In the genomic region with DNA sequence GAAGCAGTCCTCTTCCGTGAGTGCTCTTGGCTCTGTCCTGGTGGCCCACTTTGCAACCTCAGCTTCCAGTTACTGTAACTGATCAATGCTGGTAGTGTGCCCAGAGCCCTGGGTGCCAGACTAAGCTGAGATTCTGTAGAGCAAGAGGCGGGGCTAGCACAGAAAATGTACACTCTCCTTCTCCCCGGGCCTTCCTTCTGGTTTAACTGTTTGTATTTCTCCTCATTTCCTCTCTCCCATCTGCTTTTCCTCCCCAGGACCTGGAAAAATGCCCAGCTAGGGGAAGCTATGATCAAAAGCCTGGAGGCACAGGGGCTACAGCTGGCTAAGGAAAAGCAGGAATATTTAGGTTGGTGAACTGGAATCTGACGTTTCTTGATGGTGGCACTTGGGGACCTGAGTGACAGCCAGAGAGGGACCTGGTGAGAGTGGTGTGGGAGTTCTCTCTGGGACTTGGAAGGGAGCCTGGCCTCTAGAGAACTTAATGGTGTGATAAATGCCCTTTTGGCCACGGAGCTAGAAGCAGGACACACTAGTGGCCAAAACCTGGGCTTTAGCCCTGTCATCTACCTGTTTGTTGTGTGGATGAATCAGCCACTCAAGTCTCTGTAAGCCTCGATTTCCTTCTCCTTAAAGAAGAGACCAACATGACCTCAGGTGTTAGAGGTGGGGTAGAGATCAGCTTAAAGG, we compare ENCODE assay signal across 12 mouse cellular contexts. TPM values are rescaled to one million over a fixed set of nuclear protein-coding genes. Genes with fewer than 3 reads are reported as not detected.
DNase-seq lines count a peak whose midpoint lies in the region; ATAC-seq and TF ChIP-seq lines count a peak whose summit lies in the region.
"Had no signal": no experiment of that assay in that cellular context is flagged by ENCODE, and none has a peak within 500 bp of the region (broad histone marks: within the 10 kb centered on the region; RNA-seq: fewer than 3 reads in every experiment).

No protein-coding gene starts in this region.

- TF ChIP-seq CTCF in intestine, postnatal 0 days (IDR thresholded peaks at IDR 0.05; ENCODE audit: low read depth) = no peak

- no peak overlapping the region for H3K4me3 ChIP-seq in intestine, embryonic 14.5 days (ENCODE audit: low read depth, low read length)
- H3K4me3 ChIP-seq in intestine, postnatal 0 days (ENCODE audit: low read depth, low read length) = no peak overlapping the region
- H3K4me3 ChIP-seq in midbrain, embryonic 14.5 days (replicated peaks; ENCODE audit: low read depth, low read length) = no peak overlapping the region
- H3K4me3 ChIP-seq in midbrain, embryonic 15.5 days = no peak overlapping the region
- no peak overlapping the region for H3K4me3 ChIP-seq in stomach, embryonic 15.5 days (replicated peaks)

- no peaks in the 10 kb centered on the region for H3K9me3 ChIP-seq in intestine, embryonic 14.5 days (ENCODE audit: control insufficient read depth, low read length)
- H3K9me3 ChIP-seq in intestine, postnatal 0 days (ENCODE audit: control insufficient read depth) = no peaks in the 10 kb centered on the region
- H3K9me3 ChIP-seq in midbrain, embryonic 14.5 days (ENCODE audit: control insufficient read depth, low read length) = no peaks in the 10 kb centered on the region
- no peaks in the 10 kb centered on the region for H3K9me3 ChIP-seq in midbrain, embryonic 15.5 days
- H3K9me3 ChIP-seq in stomach, embryonic 15.5 days = no peaks in the 10 kb centered on the region

- no peaks in the 10 kb centered on the region for H3K36me3 ChIP-seq in intestine, embryonic 14.5 days (ENCODE audit: control insufficient read depth, insufficient read depth, low read length)
- H3K36me3 ChIP-seq in intestine, postnatal 0 days (ENCODE audit: control insufficient read depth, insufficient read depth) = no peaks in the 10 kb centered on the region
- no peaks in the 10 kb centered on the region for H3K36me3 ChIP-seq in midbrain, embryonic 14.5 days (ENCODE audit: control insufficient read depth, insufficient read depth, low read length)
- H3K36me3 ChIP-seq in midbrain, embryonic 15.5 days (replicated peaks) = no peaks in the 10 kb centered on the region
- no peaks in the 10 kb centered on the region for H3K36me3 ChIP-seq in stomach, embryonic 15.5 days

- H3K9ac ChIP-seq in intestine, embryonic 14.5 days (ENCODE audit: low read length) = no peak overlapping the region
- H3K9ac ChIP-seq in intestine, postnatal 0 days (ENCODE audit: low read depth, low read length) = no peak overlapping the region
- H3K9ac ChIP-seq in midbrain, embryonic 14.5 days (replicated peaks; ENCODE audit: low read length) = no peak overlapping the region
- no peak overlapping the region for H3K9ac ChIP-seq in midbrain, embryonic 15.5 days
- no peak overlapping the region for H3K9ac ChIP-seq in stomach, embryonic 15.5 days
- H3K9ac ChIP-seq: liver, embryonic 14.5 days had no signal

- intact Hi-C loops in heart, postnatal 10 days (cut with DNase I) = no loop called here

- H3K27me3 ChIP-seq in intestine, embryonic 14.5 days (replicated peaks; ENCODE audit: control insufficient read depth, insufficient read depth, low read length) = no peaks in the 10 kb centered on the region
- no peaks in the 10 kb centered on the region for H3K27me3 ChIP-seq in intestine, postnatal 0 days (replicated peaks; ENCODE audit: control insufficient read depth, insufficient read depth, low read length)
- no peaks in the 10 kb centered on the region for H3K27me3 ChIP-seq in midbrain, embryonic 14.5 days (ENCODE audit: control insufficient read depth, insufficient read depth, low read length)
- no peaks in the 10 kb centered on the region for H3K27me3 ChIP-seq in midbrain, embryonic 15.5 days (replicated peaks)
- no peaks in the 10 kb centered on the region for H3K27me3 ChIP-seq in stomach, embryonic 15.5 days (replicated peaks)

- H3K4me2 ChIP-seq in intestine, embryonic 14.5 days (ENCODE audit: low read length) = peak overlapping the region; percentile 12
- no peak overlapping the region for H3K4me2 ChIP-seq in intestine, postnatal 0 days (replicated peaks; ENCODE audit: low read depth)
- no peak overlapping the region for H3K4me2 ChIP-seq in midbrain, embryonic 14.5 days (ENCODE audit: low read length)
- no peak overlapping the region for H3K4me2 ChIP-seq in midbrain, embryonic 15.5 days
- H3K4me2 ChIP-seq in stomach, embryonic 15.5 days = peak overlapping the region; percentile 29

- no peak for ATAC-seq in intestine, embryonic 14.5 days (replicated peaks; ENCODE audit: low FRiP score, low TSS enrichment, low read depth)
- no peak for ATAC-seq in intestine, postnatal 0 days
- ATAC-seq in midbrain, embryonic 14.5 days (ENCODE audit: low FRiP score, low TSS enrichment) = no peak
- no peak for ATAC-seq in midbrain, embryonic 15.5 days (replicated peaks)
- 0 out of 2 replicates have a peak, but pooled peaks have one; percentile 34 for ATAC-seq in stomach, embryonic 15.5 days (ENCODE audit: insufficient read depth, low FRiP score, low read depth)
- ATAC-seq in megakaryocyte progenitor cell, adult 5-6 weeks (replicated peaks; ENCODE audit: poor library complexity) = no peak
- ATAC-seq: CD4-positive, CD25-positive, alpha-beta regulatory T cell, adult 4 months had no signal

- WGBS in intestine, embryonic 14.5 days = 38% methylated on average over 6 of the region's 6 CpGs
- 43% methylated on average over 6 of the region's 6 CpGs for whole genome bisulfite sequencing in intestine, postnatal 0 days
- WGBS in midbrain, embryonic 14.5 days = 61% methylated on average over 6 of the region's 6 CpGs
- 45% methylated on average over 6 of the region's 6 CpGs for WGBS in midbrain, embryonic 15.5 days
- WGBS in stomach, embryonic 15.5 days = 28% methylated on average over 6 of the region's 6 CpGs

- peaks cover 11% of the 10 kb centered on the region for H3K4me1 ChIP-seq in intestine, embryonic 14.5 days (replicated peaks; ENCODE audit: control insufficient read depth, insufficient read depth, low read length)
- H3K4me1 ChIP-seq in intestine, postnatal 0 days (replicated peaks; ENCODE audit: control insufficient read depth, insufficient read depth, low read length) = no peaks in the 10 kb centered on the region
- no peaks in the 10 kb centered on the region for H3K4me1 ChIP-seq in midbrain, embryonic 14.5 days (ENCODE audit: control insufficient read depth, insufficient read depth, low read length)
- H3K4me1 ChIP-seq in midbrain, embryonic 15.5 days = no peaks in the 10 kb centered on the region; the same call in 1 of the 2 replicates
- peaks cover 16% of the 10 kb centered on the region for H3K4me1 ChIP-seq in stomach, embryonic 15.5 days

- peak overlapping the region; percentile 34; the same call in 1 of the 2 replicates for H3K27ac ChIP-seq in intestine, embryonic 14.5 days (ENCODE audit: low read depth)
- no peak overlapping the region for H3K27ac ChIP-seq in intestine, postnatal 0 days (ENCODE audit: low read depth, low read length)
- no peak overlapping the region for H3K27ac ChIP-seq in midbrain, embryonic 14.5 days (replicated peaks; ENCODE audit: low read depth, low read length)
- no peak overlapping the region for H3K27ac ChIP-seq in midbrain, embryonic 15.5 days
- H3K27ac ChIP-seq in stomach, embryonic 15.5 days = peak overlapping the region; percentile 36; the same call in 1 of the 2 replicates
- H3K27ac ChIP-seq: liver, embryonic 14.5 days had no signal

- DNase-seq in intestine, embryonic 14.5 days (ENCODE audit: low spot score) = peak; percentile 68
- peak; percentile 32 for DNase-seq in midbrain, embryonic 14.5 days
- DNase-seq in cerebellum, postnatal 10 days = peak; percentile 89 to 90
- DNase-seq in heart, postnatal 10 days = no peak
- DNase-seq: heart, adult 11 months had no signal

RNA-seq across cellular contexts. Expression of gene Plekhd1, which starts 14.7 kb away (rescaled TPM):
- polyA plus RNA-seq in intestine, embryonic 14.5 days (2014; fragmentation: Nextera tagmentation; extraction: Ambion mirVana) = 11.8 and 12.1 TPM in 2 replicates
- 1.5 and 1.9 TPM in 2 replicates for polyA plus RNA-seq in intestine, postnatal 0 days (2015; fragmentation: Nextera tagmentation; extraction: Ambion mirVana)
- polyA plus RNA-seq in midbrain, embryonic 14.5 days (2014; fragmentation: Nextera tagmentation; extraction: Ambion mirVana) = 2.5 and 3.5 TPM in 2 replicates
- polyA plus RNA-seq in midbrain, embryonic 15.5 days (2015; fragmentation: Nextera tagmentation; extraction: Ambion mirVana) = 3.3 and 3.8 TPM in 2 replicates
- polyA plus RNA-seq in stomach, embryonic 15.5 days (2015; fragmentation: Nextera tagmentation; extraction: Ambion mirVana) = 5.6 and 6.9 TPM in 2 replicates
- total RNA-seq in megakaryocyte progenitor cell, adult 5-6 weeks (2015) = not detected in 2 replicates
- not detected in 2 replicates for total RNA-seq in megakaryocyte progenitor cell, adult 5-6 weeks (2017)
- total RNA-seq in heart, postnatal 10 days (2021) = under 1 TPM; 0.25 to 0.60 TPM
- total RNA-seq: hematopoietic stem cell, adult 5-6 weeks had no signal

RNA-seq across cellular contexts. Expression of gene Ccdc177, which starts 53.4 kb away (rescaled TPM):
- polyA plus RNA-seq in intestine, embryonic 14.5 days (2014; fragmentation: Nextera tagmentation; extraction: Ambion mirVana) = 0.11 and 0.12 TPM in 2 replicates
- 0.03 and 0.10 TPM in 2 replicates for polyA plus RNA-seq in intestine, postnatal 0 days (2015; fragmentation: Nextera tagmentation; extraction: Ambion mirVana)
- polyA plus RNA-seq in midbrain, embryonic 14.5 days (2014; fragmentation: Nextera tagmentation; extraction: Ambion mirVana) = 8.5 and 8.8 TPM in 2 replicates
- 5.9 and 6.6 TPM in 2 replicates for polyA plus RNA-seq in midbrain, embryonic 15.5 days (2015; fragmentation: Nextera tagmentation; extraction: Ambion mirVana)
- 0.17 and 0.18 TPM in 2 replicates for polyA plus RNA-seq in stomach, embryonic 15.5 days (2015; fragmentation: Nextera tagmentation; extraction: Ambion mirVana)
- not detected in 2 replicates for total RNA-seq in megakaryocyte progenitor cell, adult 5-6 weeks (2015)
- total RNA-seq in megakaryocyte progenitor cell, adult 5-6 weeks (2017) = 0.12 TPM in 1 of 2 replicates, not detected in the other
- under 1 TPM; 0.10 to 0.12 TPM for total RNA-seq in heart, postnatal 10 days (2021)
- total RNA-seq: hematopoietic stem cell, adult 5-6 weeks had no signal
- polyA plus RNA-seq: CD4-positive, CD25-positive, alpha-beta regulatory T cell, adult 4 months; liver, embryonic 14.5 days had no signal

Comparison
In these comparisons a context has a peak if more than half of its experiments do, and no peak if none do; other contexts are left out.
1. H3K27ac ChIP-seq: peak in intestine, embryonic 14.5 days (single experiment) and stomach, embryonic 15.5 days (single experiment); none in intestine, postnatal 0 days (single experiment), midbrain, embryonic 14.5 days (single experiment) and midbrain, embryonic 15.5 days (single experiment).
2. H3K4me2 ChIP-seq: peak in intestine, embryonic 14.5 days (single experiment) and stomach, embryonic 15.5 days (single experiment); none in intestine, postnatal 0 days (single experiment), midbrain, embryonic 14.5 days (single experiment) and midbrain, embryonic 15.5 days (single experiment).
3. DNase-seq: peak in intestine, embryonic 14.5 days (single experiment), midbrain, embryonic 14.5 days (single experiment) and cerebellum, postnatal 10 days (2 of 2); none in heart, postnatal 10 days (0 of 2).